Mouse (Mus musculus): ENCODE results near the gene Glod4.
A peak's percentile ranks its signal among the peaks of the same experiment; 100 is the strongest.
"Not testable (repeated sequence)": the region's sequence is repeated elsewhere in the genome, so short reads cannot be mapped to it uniquely, and the experiment has no call there.

The Glod4 gene

DNA sequence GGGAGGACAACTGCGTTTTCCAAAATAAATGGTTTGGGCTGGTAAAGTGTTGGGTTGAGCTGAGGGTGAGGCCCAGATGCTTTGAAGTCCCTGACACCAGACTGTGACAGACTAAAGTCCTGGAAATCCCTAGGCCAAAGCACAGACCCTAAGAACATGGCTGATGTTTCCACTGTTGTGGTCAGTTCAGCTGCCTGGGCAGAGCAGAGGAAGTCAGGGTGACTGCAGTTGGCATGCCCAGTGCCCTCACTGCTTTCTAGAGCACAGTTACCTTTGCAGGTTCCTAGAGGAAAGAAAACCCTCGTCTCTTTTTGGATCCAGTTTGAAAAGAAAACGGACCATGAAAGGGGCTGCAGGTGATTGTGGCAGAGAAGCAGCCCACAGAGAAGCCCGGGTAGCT lies 13.9 kb upstream of the Glod4 start:
- DNase-seq (ENCODE audit: low spot score), result no peak

DNA sequence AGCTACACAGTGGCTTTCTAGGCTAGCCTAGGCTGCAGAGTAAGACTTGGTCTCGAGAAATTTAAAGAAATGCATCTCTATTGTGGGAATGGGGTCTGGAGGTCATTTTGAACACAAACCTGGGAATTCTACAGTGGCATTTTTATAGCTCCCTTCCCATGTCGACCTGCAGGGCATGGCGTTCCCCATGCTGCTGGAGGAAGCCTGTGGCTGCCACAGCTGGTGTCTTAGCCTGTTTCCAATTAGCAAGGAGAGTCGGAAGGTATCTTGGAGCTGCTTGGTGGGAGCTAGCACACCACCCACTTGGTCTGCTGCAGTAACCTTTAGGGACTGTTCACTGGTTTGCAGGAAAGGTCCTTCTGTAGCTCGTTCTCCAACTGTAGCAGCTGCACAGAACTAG lies 12.6 kb upstream of the Glod4 start:
- DNase-seq (ENCODE audit: low spot score), result no peak

DNA sequence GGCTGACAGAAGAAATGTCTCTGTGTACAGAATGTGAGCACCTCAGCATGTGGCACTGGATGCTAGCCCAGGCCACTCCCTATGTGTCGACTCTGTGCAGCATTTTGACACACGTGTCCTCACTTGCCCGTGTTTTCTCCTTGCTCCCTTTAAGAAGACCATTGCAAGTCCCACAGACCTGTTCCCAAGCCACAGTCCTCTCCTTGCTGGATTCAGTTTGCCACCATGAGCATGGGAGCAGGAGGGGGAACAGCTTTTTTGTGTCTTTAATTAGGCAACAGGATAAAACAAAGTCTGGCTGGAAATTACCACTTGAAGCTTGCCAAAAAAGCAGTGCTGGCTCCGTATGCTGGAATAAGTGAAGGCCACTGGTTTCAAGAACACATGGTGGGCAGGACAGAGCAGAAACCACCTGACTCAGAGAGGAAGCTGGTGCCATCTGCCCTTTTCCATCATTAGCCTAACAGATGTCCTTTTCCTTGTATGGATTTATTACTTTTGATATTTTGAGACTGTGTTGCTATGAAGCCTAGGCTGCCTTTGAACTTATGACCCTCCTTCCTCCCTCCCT lies 12.0 kb upstream of the Glod4 start:
- no peak for DNase-seq (ENCODE audit: low spot score)

DNA sequence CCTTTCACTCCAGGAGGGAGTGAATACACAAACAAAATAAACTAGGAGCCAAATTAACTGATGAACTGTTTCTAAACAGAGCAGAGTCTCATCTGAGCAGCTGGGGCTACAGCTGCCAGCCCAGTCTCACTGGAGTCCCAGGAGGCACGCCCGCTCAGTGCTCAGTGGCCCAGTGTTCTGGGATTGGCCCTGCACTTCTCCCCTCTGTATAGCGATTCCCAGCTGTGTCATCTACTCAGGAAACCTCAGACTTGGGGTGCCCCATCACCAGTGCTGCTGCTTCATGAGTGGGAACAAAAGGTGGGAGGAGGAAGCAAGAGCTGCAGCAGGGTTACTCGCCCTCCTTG lies 10.4 kb upstream of the Glod4 start:
- no peak for DNase-seq (ENCODE audit: low spot score)

DNA sequence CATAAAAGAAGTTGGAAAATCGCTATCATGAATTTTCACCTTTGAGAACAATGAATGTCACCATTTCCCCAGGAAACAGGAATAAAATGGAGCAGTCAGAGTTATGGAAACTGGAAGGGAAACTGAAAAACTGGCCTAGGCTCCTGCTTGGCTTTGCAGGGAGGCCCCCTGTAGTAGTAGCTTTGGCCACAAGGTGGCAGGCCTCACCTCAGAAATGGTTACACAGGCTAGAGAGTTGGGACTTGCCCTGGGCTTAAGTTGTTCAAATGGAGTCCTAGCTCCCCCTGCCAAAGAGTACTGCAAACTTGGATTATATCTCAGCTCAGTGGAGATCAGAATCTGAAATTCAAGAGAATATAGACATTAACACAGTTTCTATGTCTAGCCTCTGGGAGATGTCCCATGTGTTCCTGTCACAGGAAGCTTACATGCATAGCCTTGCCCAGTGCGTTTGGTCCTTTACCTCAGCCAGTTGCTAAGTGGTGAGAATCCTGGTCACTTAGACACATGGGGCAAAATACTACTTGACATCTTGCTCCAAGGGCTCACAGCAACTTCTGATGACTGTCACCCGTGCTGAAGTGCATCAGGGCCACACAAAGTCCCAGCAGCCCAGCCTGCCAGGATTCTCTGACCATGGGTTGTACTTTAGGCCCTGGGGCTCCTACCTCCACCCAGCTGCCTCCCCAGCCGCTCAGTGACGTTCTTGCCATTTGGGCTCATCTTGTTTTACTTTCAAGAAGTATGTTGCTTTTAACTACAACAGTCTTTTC lies 9.8 kb upstream of the Glod4 start:
- peak; percentile 78 for DNase-seq (ENCODE audit: low spot score)

DNA sequence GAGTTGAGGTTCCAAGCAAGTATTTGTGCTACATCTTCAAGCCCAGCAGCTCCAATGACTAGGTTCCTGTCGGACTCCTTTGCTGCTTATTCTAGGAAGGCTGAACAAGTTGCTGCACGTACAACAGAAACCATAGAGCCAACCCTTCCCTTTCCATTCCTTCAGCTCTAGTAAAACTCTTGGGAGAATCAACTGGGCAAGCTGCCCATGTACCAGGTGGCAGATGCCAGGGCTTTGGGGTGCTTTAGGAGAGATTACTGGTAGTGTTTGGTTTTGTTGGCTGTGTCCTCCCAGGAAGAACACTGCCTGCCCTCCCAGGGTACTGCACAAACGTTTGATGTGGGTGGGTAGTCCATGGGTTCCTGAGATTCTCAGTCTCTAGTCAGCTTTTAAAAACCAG lies 8.5 kb upstream of the Glod4 start:
- no peak for DNase-seq (ENCODE audit: low spot score)

DNA sequence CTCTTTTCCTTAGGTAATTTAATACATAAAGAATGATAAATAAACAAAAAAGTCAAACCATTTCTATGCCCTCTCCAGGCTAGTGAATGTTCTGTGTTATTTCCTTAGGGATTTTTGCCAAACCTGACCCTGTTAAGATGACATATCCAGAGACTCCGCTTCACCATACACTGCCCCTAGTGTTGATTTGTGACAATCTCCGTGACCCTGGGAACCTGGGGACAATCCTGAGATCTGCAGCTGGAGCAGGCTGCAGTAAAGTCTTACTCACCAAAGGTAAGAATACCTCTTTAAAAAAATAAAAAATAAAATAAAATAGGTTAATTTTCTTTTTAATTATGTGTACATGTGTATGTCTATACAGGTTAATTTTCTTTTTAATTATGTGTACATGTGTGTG lies 3.7 kb upstream of the Glod4 start:
- no peak for DNase-seq (ENCODE audit: low spot score)

DNA sequence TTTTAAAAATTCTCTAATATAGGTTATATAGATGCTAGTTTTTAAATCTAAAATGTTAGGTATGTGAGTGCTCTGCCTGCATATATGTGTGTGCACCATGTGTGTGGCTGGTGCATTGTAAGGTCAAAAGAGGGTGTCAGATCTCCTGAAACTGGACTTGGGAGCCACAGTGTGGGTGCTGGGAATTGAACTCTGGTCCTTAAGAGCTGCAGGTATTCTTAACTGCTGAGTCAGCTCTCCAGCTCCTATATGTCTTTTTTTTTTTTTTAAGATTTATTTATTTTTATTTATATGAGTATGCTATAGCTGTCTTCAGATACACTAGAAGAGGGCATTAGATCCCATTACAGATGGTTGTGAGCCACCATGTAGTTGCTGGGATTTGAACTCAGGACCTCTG lies 2.9 kb upstream of the Glod4 start:
- no peak for DNase-seq (ENCODE audit: low spot score)

DNA sequence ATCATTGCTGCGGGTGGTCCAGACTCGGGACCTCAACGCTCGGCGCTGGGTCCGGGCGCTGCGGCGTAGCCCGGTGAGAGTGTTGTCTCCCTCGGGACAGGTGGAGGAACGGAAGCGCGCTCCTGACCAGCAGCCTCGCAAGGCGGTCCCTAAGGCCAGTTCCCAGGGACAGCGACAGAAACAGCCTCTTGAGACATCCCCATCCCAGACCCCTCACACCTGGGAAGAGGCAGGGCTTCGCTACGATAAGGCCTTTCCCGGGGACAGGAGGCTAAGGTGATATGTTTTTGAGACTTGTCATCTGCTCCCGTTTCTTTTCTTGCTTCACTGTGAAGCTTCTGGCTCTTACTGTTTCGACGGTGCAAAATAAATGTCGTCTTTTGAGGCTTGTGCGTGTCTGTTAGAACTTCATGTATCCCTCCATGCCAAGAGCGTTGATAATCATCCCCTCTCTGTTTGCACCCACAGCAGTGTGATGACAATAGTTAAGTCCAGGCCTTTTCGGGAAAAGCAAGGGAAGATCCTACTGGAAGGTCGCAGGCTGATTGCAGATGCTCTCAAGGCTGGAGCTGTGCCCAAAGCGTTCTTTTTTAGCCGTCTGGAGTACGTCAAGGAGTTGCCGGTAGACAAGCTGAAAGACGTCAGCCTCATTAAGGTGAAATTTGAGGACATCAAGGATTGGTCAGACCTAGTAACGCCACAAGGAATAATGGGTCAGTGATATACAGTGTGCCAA lies 454 bp upstream of the Glod4 start:
- DNase-seq (ENCODE audit: low spot score), result no peak

DNA sequence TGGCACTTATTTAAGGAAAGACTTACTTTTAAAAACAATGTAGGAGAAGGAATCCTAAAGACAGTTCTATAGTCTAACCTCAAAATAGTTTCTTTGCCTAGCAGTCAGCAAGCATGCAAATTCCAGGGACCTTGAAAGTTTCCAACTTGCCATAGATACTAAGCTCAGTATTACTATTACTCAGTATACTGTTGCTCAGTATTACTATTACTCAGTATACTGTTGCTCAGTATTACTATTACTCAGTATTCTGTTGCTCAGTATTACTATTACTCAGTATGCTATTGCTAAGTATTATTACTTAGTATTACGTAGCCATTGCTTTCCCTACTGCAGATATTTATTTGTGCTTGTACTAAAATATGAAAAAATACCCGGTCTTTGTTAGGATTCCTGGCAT lies 3.8 kb downstream of the Glod4 start:
- no peak for DNase-seq (ENCODE audit: low spot score)

DNA sequence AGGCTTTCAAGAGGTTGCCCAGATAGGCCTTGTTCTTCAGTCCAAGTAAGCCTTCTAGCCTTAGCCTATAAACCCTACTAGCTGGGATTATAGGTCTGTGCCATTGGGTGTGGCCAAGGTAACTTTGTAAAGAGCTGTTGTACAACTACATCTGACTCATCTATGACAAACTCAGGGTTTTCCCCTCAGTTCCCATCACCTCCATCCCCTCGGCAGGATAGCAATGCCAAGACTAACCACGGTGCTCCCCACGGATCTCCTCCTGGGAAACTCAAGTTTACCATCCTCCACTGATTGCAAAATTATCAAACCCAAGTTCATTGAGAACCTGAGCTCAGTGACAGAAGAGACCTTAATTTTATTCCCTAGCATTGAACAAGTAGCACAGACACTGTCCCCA lies 7.4 kb downstream of the Glod4 start:
- DNase-seq (ENCODE audit: low spot score), result no peak

DNA sequence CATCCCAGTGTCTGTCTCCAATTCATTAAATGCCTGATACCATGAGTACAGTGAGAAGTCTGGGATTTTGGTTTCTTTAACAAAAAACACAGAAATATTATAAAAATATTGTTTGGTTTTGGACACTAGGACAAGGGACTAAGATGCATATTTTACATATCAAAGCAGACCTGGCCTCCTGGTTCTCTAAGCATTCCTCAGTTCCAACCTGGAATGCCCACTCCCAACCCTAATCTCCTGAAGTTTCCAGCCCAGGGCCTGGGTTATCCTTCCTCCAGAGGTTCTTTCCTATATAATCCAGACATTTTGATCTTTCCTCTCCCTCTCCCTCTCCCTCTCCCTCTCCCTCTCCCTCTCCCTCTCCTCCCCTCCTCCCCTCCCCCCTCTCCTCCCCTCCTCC lies 18.5 kb downstream of the Glod4 start:
- DNase-seq (ENCODE audit: low spot score), result no peak

DNA sequence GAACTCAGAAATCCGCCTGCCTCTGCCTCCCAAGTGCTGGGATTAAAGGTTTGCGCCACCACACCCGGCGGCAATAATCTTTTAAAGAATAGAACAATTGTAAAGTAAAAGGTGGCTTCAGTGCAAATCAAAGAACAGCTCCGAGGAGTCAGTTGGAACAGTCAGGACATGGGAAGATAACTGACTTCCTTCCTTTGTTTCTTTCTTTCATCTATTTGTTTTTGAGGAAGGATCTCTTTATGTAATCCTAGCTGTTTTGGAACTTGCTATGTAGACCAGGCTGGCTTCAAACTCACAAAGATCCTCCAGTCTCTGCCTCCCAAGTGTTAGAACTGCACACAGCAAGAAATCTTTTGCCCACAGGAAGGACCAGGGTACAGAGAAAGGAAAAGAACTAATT lies 18.9 kb downstream of the Glod4 start:
- DNase-seq (ENCODE audit: low spot score), result no peak

DNA sequence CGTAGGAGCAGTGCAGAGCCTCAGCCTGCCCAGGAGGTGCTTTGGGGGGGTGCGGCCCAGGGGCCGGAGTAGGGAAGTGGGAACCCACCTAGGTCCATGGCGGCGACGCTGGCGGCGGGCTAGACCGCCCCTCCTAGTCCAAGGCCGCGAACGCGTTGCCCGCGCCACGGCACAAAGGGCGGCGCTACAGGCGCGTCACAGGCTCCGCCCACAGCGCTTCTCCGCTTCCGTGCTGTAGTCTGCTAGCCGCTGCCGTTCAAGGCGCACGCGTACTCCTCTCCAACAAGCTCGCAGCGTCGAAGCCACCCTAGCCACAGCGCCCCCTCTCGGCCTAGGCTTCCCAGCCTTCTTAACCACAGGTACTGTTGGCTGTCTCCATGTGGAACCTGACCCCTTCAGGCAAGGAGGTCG lies 26.1 kb downstream of the Glod4 start, which contains the start of the genes Dbil5 and Gemin4:
Gene Dbil5, plus strand, starts transcription at position 219 of the 411 bp plus-strand sequence.
Gene Gemin4, minus strand, starts transcription at position 275 of the 411 bp plus-strand sequence.
- DNase-seq (ENCODE audit: low spot score), result peak; percentile 98

DNA sequence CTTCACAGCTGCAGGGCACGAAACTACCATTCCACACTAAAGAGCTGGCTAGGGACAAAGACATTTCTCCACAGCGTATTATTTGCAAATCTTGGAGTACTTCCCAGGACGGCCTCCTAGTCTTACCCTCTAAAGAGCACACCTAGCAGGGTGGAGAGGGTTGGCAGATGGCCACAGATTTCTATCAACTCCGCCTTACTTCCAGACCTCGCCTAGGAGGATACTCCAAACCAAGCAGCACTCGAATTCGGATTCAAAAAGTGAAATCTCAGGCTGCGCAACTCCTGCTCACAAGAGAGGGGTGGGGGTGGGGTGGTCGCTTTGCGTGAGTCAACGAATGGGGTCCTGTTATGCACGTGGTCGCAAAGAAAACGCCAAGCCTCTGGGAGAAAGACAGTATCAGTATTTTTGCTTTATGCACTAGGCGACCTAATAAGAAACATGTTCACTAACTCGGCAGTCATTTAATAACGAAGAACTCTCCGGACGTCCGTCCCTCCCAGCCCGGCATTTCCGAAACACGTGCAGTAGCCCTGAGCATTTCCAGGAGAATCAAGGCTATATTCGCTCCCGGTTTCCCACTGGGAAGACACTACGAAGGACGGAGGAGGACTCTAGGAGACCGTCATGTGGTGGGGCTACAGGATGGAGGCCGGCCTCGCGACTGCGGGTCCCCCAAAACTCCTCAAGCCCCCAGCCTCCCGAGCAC lies 26.7 kb downstream of the Glod4 start:
- peak; percentile 26 for DNase-seq (ENCODE audit: low spot score)

DNA sequence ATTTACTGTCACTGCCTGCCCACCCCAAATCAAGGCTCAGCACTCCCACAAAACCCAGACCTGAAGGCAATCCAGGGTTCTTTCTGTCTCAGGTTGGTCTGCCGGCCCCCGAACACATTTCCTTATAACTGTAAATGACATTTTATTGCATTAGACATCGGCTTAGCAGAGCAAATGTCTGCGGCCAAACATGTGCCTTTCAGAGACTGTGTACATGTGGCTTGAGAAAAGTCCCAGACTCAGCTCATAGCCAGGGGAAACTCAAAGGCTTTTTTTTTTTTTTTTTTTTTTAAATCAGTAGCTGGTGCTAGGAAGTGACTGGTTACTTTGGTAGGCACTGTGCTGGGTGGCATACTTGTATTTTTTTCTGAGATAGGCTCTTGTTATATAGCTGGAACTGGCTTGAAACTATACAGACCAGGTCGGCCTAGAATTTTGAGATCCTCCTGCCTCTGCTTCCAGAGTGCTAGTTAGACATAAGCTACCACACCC lies 27.4 kb downstream of the Glod4 start:
- DNase-seq (ENCODE audit: low spot score), result no peak

DNA sequence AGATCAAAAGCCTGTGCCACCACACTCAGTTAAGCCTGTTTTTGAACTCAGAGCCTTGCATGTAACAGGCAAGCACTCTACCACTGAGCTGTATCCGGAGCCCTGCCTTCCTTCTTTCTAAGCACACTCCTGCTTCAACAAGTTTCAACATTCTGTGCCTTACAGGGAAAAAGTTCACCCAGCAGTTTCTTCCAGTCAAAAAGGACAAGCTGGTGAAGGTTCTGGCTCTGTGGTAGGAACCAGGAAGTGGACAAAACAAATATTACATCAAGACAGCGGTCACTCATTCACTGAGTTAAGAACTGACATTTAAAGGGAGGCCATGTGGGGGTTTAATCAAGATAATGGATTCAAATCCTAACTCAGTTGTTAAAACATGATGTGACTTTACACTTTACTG lies 28.5 kb downstream of the Glod4 start:
- no peak for DNase-seq (ENCODE audit: low spot score)

DNA sequence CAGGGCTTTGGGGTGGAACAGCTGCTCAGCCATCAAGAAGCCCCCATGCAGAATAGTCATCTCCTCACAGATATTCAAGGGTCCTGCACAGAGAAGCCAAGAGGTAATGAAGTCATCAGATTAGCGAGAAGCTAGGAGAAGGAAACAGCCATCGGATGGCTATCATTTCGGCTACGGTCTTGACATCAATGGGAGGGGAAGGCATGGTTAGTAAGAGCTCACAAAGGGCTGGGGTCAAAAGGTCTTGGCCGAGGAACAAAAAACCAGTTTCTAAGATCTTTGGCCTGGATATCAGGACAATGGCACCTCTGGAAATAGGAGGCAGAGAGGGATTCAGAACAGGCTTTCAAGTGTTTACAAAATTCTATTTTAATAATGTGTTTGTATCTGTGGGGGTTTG lies 29.7 kb downstream of the Glod4 start:
- no peak for DNase-seq (ENCODE audit: low spot score)

DNA sequence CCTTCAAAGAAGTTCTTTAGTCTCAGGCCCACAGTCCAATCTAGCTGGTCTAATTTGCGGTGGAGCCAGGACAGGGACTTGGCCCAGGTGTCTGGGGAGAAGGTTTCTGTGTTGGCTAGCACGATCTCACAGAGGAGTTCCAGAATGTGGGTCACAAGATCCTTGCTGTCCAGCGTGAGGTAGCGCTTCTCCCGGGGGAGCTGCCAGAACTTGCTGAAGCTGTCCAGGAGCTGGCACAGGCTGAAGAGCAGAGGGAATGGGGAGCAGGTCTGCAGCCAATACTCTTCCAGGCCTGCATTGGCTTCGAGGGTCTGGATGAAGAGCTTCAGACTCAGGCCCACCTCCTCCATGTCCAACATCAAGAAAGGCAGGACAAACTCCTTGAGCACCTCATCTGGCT lies 31.9 kb downstream of the Glod4 start:
- DNase-seq (ENCODE audit: low spot score), result not testable (repeated sequence)

DNA sequence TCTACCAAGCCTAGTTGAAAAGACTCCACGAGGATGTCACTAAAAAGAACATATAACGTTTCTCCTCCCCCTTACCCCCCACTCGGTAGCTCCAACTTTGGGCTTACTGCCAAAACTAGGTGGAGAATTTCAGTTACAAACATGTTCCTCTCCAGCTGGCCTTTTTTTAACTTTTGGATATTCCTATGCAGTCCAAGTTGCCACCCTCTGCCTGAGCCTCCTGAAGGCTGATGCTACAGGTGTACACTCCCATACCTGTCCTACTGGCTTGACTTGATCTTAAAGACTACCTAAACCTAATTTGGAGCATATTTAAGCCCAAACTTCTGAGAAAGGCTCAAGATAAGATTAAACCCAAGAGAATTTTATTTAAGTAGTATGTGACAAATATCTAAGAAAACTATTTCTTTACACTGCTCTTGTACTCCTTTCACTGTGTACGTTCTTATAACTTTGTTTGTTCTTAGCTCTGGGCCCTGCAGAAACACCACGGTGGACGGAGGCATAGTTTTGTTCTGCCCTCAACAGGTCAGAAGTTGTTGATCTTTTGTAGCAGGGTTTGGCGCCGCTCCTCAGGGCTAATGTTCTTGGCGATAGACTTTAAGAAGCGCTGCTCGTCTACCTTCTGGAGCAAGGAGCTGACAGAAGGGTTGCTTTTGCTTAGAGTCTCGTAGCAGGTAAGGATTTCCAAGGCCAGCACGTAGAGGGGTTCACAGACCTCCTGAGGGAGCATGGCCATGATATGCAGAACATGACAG lies 33.1 kb downstream of the Glod4 start:
- DNase-seq (ENCODE audit: low spot score), result no peak

DNA sequence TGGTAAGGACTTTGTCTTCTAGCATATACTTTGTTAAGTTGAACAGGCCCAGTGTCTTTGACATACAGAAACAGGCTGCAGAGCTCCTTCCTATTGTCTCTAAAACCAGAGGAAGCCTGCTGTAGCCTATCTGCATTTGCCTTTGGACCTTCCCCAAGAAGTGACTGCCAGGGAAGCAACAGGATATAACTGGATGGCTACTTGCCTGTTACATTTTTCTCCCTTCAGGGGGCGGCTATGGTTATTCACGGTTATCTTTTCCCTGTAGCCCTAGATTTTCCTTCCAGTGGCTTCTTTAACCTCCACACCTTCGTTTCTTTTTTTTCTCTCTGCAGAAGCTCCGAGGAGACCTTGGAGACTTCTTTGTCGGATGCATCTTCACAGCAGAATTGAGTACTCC lies 36.7 kb downstream of the Glod4 start:
- DNase-seq (ENCODE audit: low spot score), result no peak

Data from urinary bladder, postnatal 25 days (tissue).